Mouse (Mus musculus): ENCODE measurements around the gene Map3k20. TPM values are rescaled to one million over a fixed set of nuclear protein-coding genes. Genes with fewer than 3 reads are reported as not detected.

Map3k20 gene
- total RNA-seq, 1 experiment from 2014 or later, result 36.1 TPM

GRCm38 (mm10) chr2:72321591-72321990 lies 36.2 kb downstream of the Map3k20 start:
- no peak for DNase-seq

DNA sequence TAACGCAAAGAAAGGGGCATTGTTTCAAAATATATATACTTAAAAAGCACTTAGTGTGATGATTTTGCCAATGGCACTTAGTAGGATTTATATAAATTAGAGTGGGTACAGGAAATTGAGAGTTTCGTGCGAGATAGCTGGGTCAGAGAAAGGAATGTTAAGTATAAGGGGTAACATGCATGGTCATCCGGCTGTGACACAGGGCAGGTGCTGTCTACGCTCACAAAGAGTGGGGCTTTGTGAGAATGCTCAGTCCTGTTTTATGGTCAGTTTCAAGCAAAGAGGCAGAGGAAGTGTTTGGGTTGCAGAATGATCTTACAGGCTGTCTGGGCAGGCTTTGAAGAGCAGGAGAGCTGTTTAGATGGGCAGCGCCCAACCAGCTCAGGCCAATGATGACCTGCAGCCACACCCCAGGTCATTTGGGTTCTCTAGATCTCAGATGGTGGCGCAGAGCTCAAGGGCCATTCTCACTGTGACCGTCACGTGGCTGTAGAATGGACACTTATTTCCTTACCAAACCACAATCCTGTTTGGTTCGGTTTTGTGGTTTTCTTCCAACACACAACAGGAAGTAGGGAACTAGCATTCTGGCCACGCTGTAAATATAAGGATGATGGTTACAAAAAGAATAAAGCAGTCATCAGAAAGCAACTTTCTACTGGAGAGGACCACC lies 37.4 kb downstream of the Map3k20 start:
- no peak for DNase-seq

DNA sequence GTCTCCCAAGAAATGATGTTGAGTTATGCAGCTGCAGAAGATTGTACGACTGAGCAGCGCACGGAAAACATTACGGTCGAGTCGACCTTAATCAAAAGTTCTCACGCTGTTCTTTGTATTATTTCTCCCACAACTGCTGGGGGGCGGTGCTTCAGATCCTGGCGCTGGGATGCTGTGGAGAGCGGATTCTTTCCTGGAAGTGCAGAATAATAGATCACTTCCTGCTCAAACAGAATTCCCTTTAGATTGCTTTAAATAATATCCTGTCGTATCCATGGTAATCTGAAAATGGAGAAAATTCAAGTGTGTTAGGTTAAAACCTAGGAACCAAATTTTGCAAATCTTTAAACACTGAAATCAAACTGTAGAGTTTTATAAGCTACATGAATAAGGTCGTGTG lies 39.0 kb downstream of the Map3k20 start:
- DNase-seq, result no peak

GRCm38 (mm10) chr2:72326491-72326890 lies 41.1 kb downstream of the Map3k20 start:
- no peak for DNase-seq

- no peak for DNase-seq
These were observed 43.0 kb downstream of the Map3k20 start for GRCm38 (mm10) chr2:72328435-72328834.

DNA sequence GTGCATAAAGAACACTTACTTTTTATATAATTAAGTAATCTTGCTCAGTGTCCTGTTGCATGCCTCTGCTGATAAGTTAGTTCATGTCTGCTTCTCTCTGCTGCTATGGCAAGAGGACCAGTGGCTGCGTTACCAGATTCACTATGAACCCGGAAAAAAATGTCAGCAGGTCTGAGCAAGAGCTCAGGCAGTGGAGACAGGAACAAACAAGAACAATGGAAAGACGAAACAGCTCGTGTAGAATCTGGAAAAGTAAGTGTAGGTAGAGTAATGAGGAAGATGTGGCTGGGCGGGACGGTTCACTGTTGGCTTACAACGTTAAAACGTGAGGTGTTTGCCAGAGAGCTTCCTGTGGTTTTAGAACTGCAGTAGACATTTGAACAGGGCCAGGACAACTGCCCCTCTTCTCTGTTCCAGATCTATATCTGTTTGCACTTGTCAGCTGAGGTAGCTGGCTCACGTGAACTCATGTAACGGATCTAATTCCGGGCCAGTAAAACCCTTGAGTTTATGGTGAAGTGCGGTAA lies 45.6 kb downstream of the Map3k20 start:
- DNase-seq, result no peak

GRCm38 (mm10) chr2:72332067-72332466 lies 46.6 kb downstream of the Map3k20 start:
- DNase-seq, result no peak

DNA sequence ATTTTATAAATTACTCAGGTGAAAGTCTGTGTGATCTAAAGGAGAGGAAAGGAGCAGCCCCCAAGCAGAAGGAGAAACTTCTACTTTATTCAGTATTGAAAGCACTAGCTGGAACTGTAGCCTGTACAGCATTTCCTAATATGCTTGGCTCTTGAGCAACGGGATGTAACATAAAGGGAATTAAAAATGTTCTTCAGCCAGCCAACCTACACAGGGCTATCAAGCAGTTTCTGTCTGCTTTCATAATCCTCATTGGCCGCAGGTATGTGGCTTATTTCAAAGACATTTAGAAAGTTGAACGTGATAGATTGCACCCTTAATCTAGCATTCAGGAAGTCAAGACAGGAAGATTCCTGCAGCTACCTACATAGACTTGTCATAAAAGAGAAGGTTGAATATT lies 47.8 kb downstream of the Map3k20 start:
- DNase-seq, result no peak

- no peak for DNase-seq
These were observed 51.4 kb downstream of the Map3k20 start for GRCm38 (mm10) chr2:72336840-72337239.

DNA sequence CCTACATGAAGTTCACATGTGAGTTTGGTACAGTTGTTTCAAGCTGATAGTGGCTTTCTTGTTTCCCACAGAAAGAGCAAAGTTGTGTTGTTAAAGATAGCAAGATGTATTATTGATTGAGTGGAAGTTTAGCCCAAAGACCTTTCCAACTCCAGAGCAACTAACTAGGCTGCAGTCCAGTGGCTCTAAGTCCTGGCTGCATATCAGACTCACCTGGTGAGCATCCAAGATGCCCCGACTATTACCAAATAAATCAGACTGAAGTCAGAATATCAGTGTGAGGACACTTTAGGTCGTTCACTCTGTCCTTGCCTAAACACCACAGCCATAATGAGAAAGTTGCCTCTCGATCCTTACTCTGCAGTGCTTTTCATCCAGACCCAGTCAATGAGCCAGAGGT lies 59.8 kb downstream of the Map3k20 start:
- DNase-seq, result no peak

DNA sequence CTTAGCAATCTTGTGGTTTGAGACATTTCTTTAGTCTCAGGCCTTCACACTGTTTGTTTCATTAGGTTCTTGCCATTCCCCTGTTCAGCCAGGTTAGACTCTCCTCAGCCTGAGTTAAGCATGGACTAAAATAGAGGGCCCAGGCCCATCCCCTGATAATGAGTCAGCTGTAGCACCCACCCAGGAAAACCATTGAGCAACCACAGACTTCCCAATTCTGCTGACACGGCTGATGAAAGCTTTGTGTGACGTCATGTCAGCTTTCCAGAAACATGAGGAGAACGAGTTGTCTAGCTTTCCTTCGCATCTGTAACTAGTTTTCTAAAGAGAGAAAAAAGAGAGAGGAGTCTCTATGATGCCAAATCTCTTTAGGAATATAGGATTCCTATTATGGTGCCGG lies 65.9 kb downstream of the Map3k20 start:
- no peak for DNase-seq

DNA sequence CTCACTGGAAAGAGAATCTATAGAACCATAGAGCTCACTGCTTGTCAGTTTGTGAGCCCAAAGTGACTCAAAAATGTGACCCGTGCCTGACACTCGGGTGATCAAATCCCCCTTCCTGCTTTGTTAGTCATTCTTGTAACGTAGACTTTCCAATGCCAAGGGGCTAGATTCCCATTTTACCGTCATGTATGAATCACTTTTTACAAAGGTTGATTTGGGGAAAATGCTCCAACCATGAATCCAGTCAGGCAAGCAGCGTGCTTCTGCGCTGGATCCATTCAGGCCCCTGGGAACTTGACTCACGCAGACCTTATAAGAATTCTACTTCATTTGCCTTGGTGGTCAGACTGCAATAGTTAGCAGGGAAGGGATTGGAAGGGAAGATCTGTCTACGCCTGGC lies 66.3 kb downstream of the Map3k20 start:
- DNase-seq, result no peak

GRCm38 (mm10) chr2:72352756-72353155 lies 67.3 kb downstream of the Map3k20 start:
- no peak for DNase-seq

GRCm38 (mm10) chr2:72356471-72356870 lies 71.0 kb downstream of the Map3k20 start:
- DNase-seq, result no peak

DNA sequence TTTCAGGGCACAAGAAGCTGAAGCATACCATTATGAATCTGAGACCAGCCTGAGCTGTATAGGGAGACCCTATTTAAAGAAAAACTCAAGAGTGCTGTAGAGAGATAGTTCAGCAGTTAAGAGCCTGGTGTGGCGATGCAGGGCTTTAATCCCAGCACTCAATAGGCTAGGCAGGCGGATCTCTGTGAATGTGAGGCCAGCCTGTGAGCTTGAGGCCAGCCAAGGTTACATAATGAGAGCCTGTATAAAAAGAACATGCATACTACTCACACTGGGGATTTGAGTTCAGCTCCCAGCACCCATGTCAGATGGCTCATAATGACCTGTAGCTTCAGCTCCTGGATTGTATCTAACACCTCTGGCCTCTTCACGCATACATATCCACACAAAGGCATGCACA lies 76.1 kb downstream of the Map3k20 start:
- DNase-seq, result no peak

DNA sequence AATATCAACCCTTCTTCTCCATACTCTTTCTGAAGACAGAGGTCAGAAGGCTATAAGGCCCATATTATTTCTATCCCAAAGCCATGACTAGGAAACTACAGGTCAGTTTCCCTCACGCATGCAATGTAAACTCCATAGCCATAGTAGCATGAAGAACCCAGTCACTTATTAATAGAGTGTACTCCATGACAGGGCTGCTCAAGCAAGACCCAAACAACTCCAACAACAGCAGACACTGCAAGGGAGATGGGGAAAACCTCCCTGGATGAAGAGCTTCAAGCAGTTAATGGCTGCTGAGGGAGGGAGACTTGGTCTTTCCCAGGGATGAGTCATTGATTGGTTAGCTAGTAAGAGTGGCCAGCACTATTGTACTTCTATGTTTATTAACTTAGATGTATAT lies 78.0 kb downstream of the Map3k20 start:
- no peak for DNase-seq

DNA sequence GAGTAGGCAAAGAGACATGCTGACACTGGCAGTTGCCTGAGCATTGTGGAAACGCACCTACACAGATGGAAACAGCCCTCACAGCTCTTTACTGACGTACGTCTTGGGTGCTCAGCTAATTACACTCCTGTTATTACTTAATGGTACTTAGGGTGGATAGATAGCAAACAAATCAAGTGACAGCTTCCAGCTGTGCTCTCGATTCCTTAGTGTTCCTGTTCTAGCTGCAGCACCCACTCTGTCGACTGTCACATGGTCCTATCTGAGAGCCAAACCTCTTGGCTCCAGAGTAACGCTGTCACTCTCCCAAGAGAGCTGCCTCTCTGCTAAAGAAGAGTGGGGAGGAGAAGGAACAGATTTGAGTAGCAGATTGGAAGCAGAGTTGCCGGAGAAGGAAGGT lies 80.5 kb downstream of the Map3k20 start:
- DNase-seq, result no peak

DNA sequence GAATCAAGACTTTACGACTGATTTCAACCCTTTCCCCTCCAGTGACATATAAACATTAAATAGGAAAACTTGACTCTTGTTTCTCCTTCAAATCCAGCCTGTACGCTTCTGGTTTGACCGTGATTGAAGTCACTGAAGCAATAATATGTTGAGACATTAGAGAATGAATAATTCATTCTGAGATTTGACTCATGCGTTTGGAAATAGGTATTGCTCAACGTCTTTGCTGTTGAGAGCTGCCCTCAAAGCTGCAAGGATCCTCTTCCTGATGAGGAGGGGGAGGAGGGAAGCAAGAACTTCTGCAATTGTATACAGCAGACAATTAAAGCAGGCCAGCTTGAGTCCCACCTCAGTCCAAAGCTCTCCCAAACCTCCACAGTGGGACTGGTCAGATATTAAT lies 81.1 kb downstream of the Map3k20 start:
- DNase-seq, result no peak

DNA sequence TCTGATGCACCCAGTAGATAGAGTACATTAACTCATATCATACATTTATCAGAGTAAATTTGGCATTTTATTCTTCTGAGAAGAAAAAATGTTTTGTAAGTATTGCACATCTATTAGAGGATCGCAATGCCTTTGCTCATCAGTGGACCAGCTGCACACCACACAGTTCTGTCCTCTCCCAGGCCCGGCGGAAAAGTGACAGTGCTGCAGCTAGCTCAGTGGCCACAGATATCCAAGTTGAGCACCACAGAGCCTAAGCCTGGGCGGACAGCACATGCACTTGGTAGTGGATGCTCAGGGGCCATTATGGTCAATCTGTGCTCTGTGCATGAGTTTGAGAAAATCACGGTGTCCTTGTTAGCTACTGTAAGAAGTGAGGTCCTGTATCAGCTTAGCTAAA lies 82.4 kb downstream of the Map3k20 start:
- DNase-seq, result no peak

- no peak for DNase-seq
These were observed 83.7 kb downstream of the Map3k20 start for GRCm38 (mm10) chr2:72369140-72369600.

- DNase-seq, result no peak
These were observed 86.7 kb downstream of the Map3k20 start for GRCm38 (mm10) chr2:72372136-72372535.

DNA sequence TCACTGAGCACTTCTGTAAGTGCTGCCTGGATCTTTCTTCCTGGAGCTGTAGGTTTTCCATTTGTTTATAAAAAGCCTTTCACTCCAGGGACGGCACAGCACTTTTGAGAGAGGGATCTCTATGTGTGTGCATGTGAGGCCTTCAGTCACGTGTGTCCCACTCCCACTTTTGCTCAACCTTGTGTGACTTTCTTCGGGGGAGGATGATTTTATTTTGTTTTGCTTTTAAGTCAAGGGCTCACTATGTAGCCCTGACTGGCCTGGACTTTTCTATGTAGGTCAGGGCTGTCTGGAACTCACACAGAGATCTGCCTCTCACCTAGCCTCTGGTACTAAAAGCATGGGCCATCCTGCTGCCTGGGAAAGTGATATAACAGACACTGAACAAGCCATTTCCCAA lies 88.6 kb downstream of the Map3k20 start:
- no peak for DNase-seq

DNA sequence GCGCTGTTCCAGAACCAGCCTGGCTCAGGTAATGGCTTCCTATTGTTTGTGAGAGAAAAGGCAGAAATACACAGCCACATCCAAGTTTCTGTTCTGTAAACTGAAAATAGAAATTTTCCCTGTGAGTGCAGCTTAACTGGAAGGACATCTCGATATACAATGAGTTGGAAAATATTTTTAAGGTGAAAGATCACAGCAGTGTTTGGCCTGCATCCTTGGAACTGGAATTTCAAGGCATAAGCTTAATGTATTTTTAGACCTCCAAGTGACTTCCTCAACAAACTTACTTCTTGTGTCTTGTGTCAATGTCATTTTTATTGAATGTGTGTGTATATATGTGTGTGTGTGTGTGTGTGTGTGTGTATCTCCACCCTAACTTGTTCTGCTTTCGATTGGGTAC lies 90.4 kb downstream of the Map3k20 start:
- no peak for DNase-seq

GRCm38 (mm10) chr2:72376946-72377345 lies 91.5 kb downstream of the Map3k20 start:
- no peak for DNase-seq

- DNase-seq, result no peak
These were observed 94.0 kb downstream of the Map3k20 start for GRCm38 (mm10) chr2:72379425-72379824.

Data from adrenal gland, postnatal 25 days (tissue).